Mouse (Mus musculus): ENCODE data around the gene Lrsam1.

Gene Lrsam1

DNA sequence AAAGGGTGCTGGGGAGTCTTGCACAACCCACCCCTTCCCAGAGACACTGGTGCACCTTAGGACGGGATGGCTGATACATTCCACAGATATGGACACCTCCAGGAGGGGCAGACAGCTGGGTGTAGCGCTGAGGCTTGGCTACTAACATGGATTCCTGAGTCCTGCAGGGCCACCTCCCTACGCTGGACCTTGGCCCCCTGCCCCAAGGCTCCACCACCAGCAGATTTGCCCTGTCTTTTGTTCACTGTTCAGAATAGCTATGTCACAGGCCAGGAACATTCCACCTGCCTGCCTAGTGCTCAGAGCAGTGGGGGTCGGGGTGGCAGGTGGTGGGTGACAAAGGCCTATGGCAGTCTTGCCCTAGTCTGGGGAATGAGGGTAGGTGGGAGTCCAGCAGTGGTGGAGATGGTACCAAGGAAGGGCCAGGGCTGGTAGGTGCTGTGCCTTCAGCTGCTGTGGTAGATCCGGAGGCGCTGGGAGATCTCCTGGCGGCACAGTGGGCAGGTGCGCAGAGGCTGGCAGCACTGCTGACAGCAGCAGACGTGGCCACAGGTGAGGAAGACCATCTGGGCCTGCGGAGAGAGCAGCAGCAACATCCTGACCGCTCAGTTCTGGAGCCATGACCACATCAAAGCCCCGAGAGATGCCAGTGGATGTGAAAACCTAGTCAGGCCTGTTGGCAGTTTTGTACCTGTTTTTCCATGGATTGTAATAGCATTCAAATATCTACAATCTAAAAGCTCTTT lies 34.9 kb downstream of the Lrsam1 start:
- DNase-seq (ENCODE audit: low spot score): no peak

DNA sequence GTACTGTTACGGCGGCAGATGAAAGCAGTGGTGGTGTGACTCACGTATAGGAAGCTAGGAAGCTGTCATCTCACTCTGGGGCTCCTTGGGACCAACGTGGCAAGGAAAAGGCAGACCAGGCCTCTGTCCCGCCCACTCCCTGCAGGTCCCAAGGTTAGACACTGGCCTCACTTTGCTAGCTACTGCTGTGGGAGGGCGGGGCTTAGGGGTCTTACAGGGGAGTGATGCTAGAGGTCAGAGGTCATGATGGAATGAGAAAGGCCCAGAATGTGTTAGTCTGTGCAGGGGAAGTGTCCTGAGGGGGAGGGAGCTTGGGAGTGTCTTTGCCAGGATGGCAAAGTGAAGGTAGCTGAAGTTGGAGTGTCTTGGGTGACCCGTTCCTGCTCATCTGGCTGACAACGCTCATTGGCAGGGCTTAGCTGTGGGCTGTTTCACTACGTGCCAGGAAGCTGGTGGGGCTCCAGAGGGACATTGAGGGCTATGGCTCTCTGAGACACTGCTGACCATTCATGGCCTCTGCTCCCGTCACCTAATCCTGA lies 37.0 kb downstream of the Lrsam1 start:
- DNase-seq (ENCODE audit: low spot score): no peak

DNA sequence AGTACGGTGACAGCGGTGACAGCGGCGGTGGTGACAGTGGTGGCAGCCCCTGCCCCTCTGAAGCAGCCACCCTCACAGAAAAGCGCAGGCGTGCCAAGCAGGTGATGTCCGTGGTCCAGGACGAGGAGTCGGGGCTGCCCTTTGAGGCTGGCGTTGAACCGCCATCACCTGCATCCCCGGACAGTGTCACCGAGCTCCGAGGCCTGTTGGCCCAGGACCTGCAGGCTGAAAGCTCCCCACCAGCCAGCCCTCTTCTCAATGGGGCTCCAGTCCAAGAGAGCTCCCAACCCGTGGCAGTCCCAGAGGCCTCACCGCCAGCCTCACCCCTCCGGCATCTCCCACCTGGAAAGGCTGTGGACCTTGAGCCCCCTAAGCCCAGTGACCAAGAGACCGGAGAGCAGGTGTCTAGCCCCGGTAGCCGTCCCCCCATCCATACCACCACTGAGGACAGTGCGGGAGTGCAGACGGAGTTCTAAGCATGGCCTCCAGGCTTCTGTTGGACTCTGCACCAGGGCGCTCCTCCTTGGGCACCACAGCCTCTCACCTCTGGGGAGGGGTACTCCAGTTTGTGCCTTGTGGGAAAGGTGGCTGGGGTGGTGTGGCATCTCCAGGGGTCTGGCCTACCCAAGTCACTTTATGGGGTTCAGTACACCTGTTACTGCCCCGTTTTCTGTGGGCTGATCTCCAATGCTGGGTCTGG lies 37.7 kb downstream of the Lrsam1 start:
- DNase-seq (ENCODE audit: low spot score): no peak

DNA sequence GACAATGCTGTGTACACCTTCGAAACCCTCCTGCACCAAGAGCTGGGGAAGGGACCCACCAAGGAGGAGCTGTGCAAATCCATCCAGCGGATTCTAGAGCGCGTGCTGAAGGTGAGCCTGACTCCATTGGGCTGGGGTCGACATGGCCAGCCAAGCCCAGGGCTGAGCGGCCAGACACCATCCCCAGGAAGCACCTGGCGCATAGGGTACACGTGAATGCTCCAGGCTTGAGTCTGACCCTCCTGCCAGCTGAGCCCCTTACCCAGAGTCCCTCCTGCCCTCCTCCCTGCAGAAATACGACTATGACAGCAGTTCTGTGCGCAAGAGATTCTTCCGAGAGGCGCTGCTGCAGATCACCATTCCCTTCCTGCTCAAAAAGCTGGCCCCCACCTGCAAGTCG lies 38.9 kb downstream of the Lrsam1 start:
- DNase-seq (ENCODE audit: low spot score): no peak

DNA sequence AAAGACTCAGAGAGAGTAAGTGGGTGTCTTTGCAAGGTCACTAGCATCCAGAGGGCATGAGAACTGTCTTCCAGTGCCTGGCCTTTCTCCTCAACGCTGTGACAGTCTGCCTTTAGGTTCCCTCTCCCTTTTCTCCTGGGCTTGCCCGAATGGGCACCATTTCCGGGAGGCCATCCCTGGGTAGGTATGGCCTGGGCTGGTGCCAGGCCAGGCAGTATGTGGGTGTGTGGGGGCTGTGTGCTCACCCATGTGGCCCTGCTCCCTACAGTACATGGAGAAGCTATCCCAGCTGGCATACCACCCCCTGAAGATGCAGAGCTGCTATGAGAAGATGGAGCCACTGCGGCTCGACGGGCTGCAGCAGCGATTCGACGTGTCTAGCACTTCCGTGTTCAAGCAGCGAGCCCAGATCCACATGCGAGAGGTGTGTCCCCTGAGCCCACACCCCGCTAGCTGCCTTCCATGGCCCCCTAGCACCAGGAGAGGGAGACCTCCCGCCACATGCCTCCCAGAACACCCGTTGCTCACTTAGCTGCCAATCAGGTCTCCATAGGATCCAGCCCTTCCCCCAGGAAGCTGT lies 39.5 kb downstream of the Lrsam1 start:
- no peak for DNase-seq (ENCODE audit: low spot score)

DNA sequence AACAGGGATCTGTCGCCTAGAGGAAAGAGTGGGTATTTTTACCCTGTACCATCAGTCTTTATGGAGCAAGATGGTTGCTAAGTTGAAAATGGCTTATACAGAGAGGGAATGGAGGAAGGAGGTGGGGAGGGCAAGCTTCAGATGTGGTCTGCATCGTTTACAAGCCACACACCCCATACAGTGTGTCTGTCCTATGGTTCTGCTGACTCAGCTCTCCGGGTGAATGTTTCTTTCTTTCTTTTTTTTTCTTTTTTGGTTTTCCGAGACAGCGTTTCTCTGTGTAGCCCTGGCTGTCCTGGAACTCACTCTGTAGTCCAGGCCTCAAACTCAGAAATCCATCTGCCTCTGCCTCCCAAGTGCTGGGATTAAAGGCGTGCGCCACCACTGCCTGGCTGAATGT lies 40.2 kb downstream of the Lrsam1 start:
- no peak for DNase-seq (ENCODE audit: low spot score)

DNA sequence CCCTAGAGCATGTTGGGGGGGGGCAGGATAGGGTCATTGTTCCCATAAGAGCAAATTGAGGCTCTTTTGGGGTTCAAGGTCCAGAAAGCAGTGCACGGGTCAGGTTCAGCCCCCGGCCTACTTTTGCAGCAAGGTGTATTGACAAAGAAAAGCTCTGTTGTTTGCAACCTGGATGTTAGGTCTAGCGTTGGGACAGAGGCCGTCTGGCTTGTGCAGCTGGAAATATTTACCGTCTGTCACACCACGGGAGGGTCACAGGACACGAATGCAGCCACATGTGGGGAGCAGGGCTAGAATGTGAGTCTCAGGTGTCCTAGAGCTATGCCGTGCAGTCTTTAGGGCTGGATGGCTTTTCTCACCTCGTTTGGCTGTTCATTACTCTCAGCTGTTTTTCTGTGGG lies 43.0 kb downstream of the Lrsam1 start:
- no peak for DNase-seq (ENCODE audit: low spot score)

DNA sequence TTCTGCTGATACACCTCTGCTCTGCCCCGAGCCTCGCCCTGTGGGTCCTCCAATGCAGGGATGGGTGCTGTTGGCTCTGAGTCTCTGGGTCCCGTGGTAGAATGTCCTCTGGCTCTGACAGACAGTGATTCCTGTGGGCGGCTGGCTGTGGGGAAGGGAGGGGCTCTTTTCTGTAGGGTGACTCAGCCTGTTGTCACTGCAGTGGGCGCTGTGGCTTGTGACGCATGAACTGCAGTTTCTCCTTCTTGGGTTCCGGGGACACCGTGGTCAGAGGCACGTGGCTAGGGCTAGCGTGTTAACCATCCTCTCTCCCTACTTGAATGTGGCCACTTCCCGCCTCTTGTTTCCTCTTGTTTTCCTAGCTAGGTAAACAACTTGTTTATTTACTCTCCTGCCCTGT lies 43.9 kb downstream of the Lrsam1 start:
- DNase-seq (ENCODE audit: low spot score): peak; percentile 76

DNA sequence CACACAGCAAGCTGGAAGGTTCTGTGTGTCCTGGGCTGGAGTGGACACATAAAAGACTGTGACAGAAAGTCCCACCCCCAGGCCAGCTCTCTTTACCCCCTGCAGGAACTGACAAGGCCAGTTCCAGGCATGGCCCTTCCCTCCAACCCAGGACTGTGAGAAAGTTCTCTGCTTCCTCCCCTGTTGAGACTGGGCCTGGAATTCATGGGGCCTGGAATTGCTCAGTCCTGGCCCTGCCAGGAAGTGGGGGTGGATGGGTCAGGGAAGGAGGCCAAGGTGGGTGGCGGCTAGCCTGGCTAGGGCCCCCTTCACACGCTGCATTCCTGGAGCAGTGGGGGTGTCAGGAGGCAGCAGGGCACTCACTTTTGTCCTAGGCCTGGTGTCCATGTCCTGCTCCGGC lies 46.5 kb downstream of the Lrsam1 start:
- DNase-seq (ENCODE audit: low spot score): no peak

DNA sequence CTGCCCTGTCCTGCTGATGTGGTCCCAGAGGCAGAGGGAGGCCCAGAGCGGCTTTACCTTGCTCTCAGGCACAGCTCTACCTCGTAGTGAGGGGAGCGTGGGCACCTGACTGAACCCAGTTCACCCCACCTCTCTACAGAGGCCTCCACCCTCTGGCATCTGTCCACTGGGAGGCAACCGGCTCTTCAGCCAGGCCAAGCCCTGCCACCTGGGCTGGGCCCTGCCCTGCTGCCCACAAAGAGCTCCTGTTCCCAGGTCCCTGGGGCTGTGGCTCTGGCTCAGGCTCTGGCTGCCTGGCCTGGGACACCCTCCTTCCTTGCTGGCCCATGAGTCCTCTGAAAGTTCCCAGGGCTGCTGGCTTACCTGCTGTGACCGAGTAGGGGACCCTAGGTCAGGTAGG lies 47.1 kb downstream of the Lrsam1 start:
- no peak for DNase-seq (ENCODE audit: low spot score)

DNA sequence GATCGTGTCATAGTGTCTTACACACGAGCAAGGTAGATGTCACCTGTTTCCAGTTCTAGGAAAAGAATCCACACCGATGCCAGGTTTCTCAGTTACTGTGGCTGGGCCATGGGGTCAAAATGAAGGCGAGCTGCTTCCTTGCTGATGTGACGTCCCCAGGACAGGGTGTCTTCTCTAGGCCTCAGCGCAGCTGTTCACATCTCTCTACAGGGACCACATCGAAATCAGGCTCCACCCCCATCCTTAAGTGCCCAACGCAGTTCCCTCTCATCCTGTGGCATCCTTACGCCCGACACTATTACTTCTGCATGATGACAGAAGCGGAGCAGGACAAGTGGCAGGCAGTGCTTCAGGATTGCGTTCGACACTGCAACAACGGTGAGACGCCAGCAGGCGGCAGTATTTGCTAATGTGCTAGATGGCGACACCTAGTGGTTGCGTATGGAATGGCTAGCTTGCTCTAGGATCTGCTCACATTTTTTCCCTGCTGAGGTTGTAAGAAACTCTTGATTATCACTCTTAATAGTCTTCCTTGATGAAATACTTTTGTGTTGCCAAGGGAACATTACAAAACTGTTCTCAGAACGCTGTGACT lies 49.1 kb downstream of the Lrsam1 start:
- DNase-seq (ENCODE audit: low spot score): peak; percentile 70

DNA sequence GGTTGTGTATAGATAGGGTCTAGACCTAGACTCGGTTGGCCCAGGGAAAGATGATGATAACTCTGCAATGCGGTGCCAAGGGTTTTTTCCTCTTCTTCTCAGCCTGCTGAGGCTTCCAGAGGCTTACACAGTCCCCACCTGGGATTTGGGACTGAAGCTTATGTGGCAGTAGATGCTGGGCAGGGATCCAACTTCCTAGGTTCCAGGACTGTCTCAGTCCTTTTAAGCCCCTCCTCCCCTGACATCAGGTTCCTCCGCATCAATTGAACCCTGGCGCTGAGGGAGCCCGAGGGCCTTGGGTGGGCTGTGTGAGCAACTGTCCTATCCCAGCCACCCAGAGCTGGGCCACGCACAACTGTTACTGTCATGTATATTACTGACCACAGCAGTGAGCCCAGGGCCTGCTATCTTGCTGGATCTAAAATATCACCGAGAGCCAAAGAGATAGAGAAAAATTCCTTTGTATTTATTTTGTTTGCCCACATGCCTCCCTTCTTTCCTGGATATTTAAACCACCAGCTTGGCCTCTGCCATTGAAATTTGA lies 49.7 kb downstream of the Lrsam1 start:
- no peak for DNase-seq (ENCODE audit: low spot score)

DNA sequence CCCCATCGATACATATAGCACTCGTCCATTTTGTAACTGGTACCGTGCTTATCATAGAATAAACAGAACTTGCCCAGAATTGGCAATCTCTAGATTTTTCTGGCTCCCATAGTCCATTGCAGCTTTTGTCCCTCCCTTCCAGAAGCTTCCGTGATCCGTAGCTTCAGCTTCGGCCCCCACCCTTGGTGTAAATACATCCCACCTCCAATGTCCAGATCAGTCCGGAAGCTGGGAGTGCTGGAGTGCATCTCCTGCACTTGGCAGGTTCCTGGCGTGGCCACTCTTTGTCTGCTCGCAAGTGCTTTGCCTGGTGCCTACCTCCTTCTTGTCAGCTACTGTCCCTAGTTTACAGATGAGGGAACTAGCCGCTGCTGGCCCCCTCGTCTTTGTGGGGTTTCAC lies 52.6 kb downstream of the Lrsam1 start:
- no peak for DNase-seq (ENCODE audit: low spot score)

DNA sequence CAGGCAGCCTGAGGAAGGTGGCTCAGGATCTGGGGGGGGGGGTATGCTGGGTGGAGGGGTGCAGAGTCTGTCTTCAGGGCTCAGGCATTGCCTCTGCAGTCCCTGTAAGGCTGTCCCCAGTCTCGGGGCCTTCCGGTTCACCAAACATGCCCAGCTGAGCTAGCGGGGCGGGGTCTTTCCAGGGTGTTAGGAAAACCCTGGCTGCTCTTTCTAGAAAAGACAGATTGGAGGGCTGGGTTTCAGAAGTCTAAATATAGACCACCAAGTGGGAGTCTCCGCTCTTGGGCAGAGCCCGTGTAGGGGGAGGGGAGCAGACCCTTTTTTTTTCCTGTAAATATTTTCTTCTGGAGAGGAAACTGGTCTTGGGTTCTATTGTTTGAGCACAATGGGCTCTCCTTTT lies 53.1 kb downstream of the Lrsam1 start:
- no peak for DNase-seq (ENCODE audit: low spot score)

DNA sequence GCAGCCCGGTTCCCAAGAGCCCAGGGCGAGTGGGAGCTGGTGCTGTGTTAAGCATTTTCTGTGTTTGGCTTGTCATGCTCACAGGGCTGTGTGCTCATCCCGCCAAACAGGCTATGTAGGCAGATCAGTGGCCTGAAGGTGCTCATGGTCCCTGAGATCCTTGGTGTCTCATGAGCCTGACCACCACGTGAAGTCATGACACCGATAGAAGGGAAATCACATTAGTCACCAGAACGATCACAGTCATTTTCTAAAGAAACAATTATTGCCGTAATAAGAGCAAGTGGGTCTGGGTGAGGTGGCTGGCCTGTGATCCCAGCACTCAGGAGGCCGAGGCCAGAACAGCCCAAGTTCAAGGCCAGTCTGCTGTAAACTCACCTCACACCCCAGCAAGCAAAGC lies 54.0 kb downstream of the Lrsam1 start:
- no peak for DNase-seq (ENCODE audit: low spot score)

DNA sequence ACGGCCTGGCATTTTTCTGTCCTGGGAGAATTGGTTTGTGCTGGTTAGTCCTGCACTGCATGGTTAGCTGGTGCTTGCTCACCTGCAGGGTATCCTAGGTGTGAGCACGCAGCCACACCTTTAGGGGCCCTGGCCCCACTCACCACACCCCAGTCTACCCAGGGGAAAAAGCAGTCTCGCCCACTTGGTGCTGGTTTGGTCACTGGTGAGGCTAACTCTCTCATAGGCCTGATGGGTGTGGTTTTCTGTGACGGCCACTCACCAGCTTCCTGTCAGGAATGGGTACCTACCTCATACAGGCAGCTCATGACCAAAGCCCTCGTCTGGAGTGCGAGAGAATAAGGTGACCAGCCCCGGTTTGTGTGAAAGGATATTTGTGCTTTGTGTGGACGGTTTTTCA lies 56.1 kb downstream of the Lrsam1 start:
- no peak for DNase-seq (ENCODE audit: low spot score)

DNA sequence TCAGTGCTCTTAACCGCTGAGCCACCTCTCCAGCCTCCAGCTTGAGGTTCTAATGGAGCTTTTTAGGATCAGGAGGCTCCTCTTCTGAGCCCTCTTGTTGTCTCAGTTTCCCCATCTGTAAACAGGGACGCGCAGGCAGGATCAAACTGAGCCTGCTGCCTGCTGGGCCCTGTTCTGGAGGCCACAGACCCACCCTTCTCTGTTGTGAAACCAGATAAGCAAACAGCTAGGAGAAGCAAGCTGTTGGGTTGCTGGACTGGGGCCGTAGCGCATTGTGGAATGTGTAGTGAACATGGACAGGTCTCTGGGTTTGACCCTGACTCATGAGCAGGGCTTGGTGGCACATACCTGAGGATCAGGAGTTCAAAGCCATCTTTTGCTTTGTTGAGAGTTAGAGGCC lies 56.8 kb downstream of the Lrsam1 start:
- no peak for DNase-seq (ENCODE audit: low spot score)

DNA sequence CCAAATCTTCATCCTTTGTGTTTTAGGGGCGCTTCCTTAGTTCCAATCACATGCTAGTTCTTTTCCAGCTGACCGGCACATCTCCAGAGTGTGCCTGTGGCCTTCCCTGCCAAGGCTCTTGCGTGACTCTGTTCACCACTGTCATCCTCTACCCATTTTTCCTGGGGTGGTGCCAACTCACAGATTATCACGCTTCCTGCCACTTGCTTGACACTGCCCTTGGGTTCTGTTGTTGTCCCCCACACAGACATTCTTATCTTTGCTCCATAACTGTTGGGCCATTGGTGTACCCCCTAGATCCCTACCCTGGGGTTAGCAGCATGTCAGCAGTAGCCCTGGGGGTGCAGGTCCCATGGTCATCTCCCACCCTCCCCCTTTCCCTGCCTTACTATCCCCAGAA lies 57.9 kb downstream of the Lrsam1 start:
- no peak for DNase-seq (ENCODE audit: low spot score)

DNA sequence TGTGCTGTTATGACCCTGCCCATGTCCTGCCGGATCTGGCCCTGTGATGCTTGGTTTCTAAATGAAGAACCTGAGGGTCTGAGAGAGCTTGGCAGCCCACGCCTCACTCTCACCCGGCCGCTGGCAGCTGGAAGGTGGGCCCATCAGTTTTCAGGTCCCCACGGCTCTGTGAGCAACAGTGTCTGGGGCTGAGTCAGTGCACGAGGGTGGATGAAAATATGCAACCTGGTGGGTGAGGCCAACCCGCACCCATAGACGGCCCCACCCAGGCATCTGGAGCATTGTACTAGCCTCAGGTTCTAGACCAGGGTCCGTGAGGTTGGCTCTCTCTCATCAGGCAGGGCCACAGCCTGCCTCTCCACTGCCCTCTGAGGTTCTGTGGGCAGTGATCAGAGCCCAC lies 59.3 kb downstream of the Lrsam1 start:
- DNase-seq (ENCODE audit: low spot score): no peak

DNA sequence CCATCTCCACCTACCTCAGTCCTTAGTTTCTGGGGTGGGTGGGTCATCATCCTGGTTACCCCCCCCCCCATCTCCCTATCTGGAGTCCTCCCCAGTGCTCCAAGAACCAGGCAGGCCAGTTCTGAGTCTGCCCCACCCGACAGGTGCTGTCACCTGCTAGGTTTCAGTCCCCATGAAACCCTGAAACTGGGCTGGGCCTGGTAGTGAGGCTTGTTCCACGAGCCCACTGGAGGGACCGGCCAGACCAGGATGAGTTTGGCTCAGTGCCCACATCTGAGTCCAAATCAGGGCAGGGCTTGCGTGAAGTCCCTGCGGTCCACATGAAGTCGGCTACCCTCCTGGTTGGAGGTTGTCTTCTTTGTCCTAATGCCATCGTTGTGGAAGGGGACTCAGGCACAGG lies 62.4 kb downstream of the Lrsam1 start:
- no peak for DNase-seq (ENCODE audit: low spot score)

DNA sequence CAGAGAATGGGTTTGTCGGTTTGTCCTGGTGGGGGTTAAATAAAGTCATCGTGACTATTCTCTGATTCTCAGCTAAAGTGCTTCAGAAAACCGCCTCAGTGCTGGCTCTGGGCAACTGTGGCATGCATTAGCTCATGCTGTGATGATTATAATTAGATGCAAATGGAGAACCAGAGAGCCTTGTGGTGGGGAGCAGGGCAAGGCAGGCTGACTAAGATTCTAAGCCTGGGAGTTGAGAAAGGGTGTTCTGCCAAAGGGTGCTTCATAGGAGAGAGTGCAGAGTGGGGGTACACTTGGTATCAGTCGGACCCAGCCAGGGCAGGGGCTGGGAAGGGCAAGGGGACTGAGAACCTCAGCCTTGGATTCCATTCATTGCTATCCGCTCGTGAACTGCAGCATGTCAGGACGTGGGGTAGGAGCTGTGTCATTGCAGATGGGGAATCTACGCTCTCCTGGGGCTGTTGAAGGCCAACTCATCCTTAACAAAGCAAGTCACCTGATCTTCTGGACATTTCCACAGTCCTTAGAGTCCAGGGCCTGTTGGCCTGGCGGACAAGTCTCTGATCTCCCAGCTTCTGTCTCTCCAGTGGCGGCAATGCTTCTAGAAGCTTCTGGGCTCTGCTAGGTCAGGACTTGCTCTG lies 64.8 kb downstream of the Lrsam1 start:
- no peak for DNase-seq (ENCODE audit: low spot score)

DNA sequence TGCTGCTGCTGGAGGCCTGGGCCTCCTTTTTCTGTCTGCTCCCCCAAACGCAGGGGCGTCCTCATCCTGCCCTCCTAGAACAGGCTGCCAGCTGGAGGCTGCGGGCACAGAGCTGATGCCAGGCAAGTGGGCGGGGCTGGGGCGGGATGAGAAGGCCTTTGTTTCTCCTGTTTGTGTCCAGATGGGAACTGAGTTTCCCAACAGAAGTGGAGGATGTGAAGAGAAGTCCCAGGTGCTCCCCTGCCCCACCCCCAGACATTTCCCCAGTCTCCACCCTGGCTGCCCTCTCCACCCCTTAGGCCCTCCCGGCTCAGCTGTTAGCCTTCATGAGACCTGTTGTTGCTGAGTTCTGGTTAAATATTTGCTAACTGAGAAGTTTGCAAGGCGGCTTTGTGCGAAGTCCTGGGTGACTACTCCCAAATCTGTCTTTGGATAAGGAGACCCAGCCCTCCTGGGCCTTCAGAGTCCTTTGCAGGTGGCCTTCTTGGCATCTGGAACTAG lies 65.8 kb downstream of the Lrsam1 start:
- DNase-seq (ENCODE audit: low spot score): no peak
